Mouse (Mus musculus): ENCODE measurements at regions not wholly inside any gene's neighbourhood (a gene's known extent, or its start where the extent isn't known, plus 50 kb on each side); places are given as distances from the start of the nearest gene placed in this dataset.

DNA sequence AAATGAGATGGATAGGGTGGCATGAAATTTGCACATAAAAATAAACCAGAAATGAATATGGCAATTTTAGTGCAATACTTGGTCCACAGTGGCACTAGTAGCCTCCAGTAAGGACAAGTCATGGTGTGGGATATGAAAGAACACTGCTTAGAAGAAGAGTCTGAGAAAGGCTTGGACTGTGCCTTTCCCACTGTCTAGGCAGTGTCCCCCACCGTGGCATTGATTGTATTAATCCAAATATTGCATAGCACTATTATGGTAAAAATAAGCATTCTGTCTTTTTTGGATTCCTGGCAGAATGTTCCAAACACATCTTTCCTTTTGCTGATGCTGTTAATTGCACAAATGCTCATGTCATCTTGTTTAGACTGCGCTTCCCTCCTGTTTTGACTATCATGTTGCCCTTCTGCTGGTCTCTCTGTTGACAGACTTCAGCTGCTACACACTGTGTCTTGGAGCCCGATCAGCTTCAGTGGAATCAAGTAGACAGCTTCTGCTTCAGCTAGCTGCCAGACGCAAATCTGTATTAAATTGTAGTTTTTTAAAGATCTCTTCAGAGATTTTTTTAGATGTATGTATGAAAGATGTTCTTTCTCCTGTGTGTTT lies 186.2 kb upstream of the Robo2 start:
- TF ChIP-seq POLR2A (IDR thresholded peaks at IDR 0.05; ENCODE audit: low read depth, low read length) = no peak
- no peak for TF ChIP-seq CTCF (conservative IDR thresholded peaks at IDR 0.05; ENCODE audit: insufficient read depth, insufficient read length, low read depth, low read length)
